Mouse (Mus musculus): ENCODE measurements around the gene Sept8. TPM values are rescaled to one million over a fixed set of nuclear protein-coding genes. Genes with fewer than 3 reads are reported as not detected.
A peak's percentile ranks its signal among the peaks of the same experiment; 100 is the strongest.

Sept8 gene
- 21.6 and 23.7 TPM in 2 replicates for polyA plus RNA-seq (2014; fragmentation: Nextera tagmentation; extraction: Ambion mirVana)

GRCm38 (mm10) chr11:53519207-53520121, at the start of gene Sept8:
TSS of gene Sept8 (plus strand) at chr11:53519257.
- ATAC-seq (ENCODE audit: low FRiP score) (peak; percentile 87), DNase-seq (ENCODE audit: low spot score) (peak; percentile 52)
- peak within 1 kb of the TSS; percentile 91 for H3K9ac ChIP-seq
- peak within 1 kb of the TSS; percentile 78 for H3K4me3 ChIP-seq (replicated peaks; ENCODE audit: low read length)
- peaks cover 11% of the 10 kb centered on the region for H3K4me1 ChIP-seq (replicated peaks; ENCODE audit: control insufficient read depth, insufficient read depth, low read length)
- no peaks in the 10 kb centered on the region for H3K9me3 ChIP-seq (ENCODE audit: control insufficient read depth, low read length)
- 4% methylated on average over 74 of the region's 79 CpGs for WGBS
- H3K27ac ChIP-seq: peak within 1 kb of the TSS; percentile 48
- H3K27me3 ChIP-seq (ENCODE audit: control insufficient read depth, insufficient read depth, low read length): peaks cover 14% of the 10 kb centered on the region
- H3K36me3 ChIP-seq (replicated peaks; ENCODE audit: control insufficient read depth, insufficient read depth): no peaks in the 10 kb centered on the region
- peak within 1 kb of the TSS; percentile 57 for H3K4me2 ChIP-seq (replicated peaks)

- no peak for DNase-seq (ENCODE audit: low spot score)
- Histone ChIP-seq H3K27me3 (ENCODE audit: control insufficient read depth, insufficient read depth, low read length) (peaks cover 51% of the 10 kb centered on the region), H3K27ac (no peak overlapping the region), H3K9ac (no peak overlapping the region), H3K4me2 (replicated peaks) (peak overlapping the region; percentile 51), H3K4me3 (replicated peaks; ENCODE audit: low read length) (no peak overlapping the region), H3K4me1 (replicated peaks; ENCODE audit: control insufficient read depth, insufficient read depth, low read length) (peaks cover 8% of the 10 kb centered on the region; the same call in 1 of the 2 replicates), H3K36me3 (replicated peaks; ENCODE audit: control insufficient read depth, insufficient read depth) (no peaks in the 10 kb centered on the region), H3K9me3 (ENCODE audit: control insufficient read depth, low read length) (no peaks in the 10 kb centered on the region)
- 27% methylated on average over 16 of the region's 16 CpGs for WGBS
- ATAC-seq (ENCODE audit: low FRiP score): no peak
Observed at GRCm38 (mm10) chr11:53469294-53469967, 49.6 kb upstream of the Sept8 start.

- H3K36me3 ChIP-seq (replicated peaks; ENCODE audit: control insufficient read depth, insufficient read depth): no peaks in the 10 kb centered on the region
- no peaks in the 10 kb centered on the region for H3K9me3 ChIP-seq (ENCODE audit: control insufficient read depth, low read length)
- H3K4me3 ChIP-seq (replicated peaks; ENCODE audit: low read length): 0 out of 2 replicates have a peak within 1 kb of the TSS, but pooled peaks have one; percentile 6
- DNase-seq (ENCODE audit: low spot score): peak; percentile 92
- H3K4me2 ChIP-seq (replicated peaks): peak within 1 kb of the TSS; percentile 51
- peaks cover 44% of the 10 kb centered on the region for H3K27me3 ChIP-seq (ENCODE audit: control insufficient read depth, insufficient read depth, low read length)
- peaks cover 8% of the 10 kb centered on the region; the same call in 1 of the 2 replicates for H3K4me1 ChIP-seq (replicated peaks; ENCODE audit: control insufficient read depth, insufficient read depth, low read length)
- peak within 1 kb of the TSS; percentile 62; the same call in 1 of the 2 replicates for H3K27ac ChIP-seq
- peak; percentile 85 for ATAC-seq (ENCODE audit: low FRiP score)
- WGBS: 2% methylated on average over 29 of the region's 29 CpGs
- H3K9ac ChIP-seq: peak within 1 kb of the TSS; percentile 43; the same call in 1 of the 2 replicates
Observed at GRCm38 (mm10) chr11:53469968-53470695, 48.9 kb upstream of the Sept8 start, which contains the start of gene Gm9837. TSS of gene Gm9837 (minus strand) at chr11:53470479.

GRCm38 (mm10) chr11:53472709-53473108, 46.3 kb upstream of the Sept8 start:
- DNase-seq (ENCODE audit: low spot score) (no peak), ATAC-seq (ENCODE audit: low FRiP score) (no peak)
- no peak overlapping the region for H3K4me3 ChIP-seq (replicated peaks; ENCODE audit: low read length)
- H3K27ac ChIP-seq: no peak overlapping the region
- H3K9me3 ChIP-seq (ENCODE audit: control insufficient read depth, low read length): no peaks in the 10 kb centered on the region
- no peak overlapping the region for H3K9ac ChIP-seq
- H3K4me1 ChIP-seq (replicated peaks; ENCODE audit: control insufficient read depth, insufficient read depth, low read length): peaks cover 19% of the 10 kb centered on the region
- H3K27me3 ChIP-seq (ENCODE audit: control insufficient read depth, insufficient read depth, low read length): peaks cover 31% of the 10 kb centered on the region
- H3K4me2 ChIP-seq (replicated peaks): no peak overlapping the region
- WGBS: 80% methylated on average over 3 of the region's 3 CpGs
- H3K36me3 ChIP-seq (replicated peaks; ENCODE audit: control insufficient read depth, insufficient read depth): no peaks in the 10 kb centered on the region

GRCm38 (mm10) chr11:53475620-53476019, 43.4 kb upstream of the Sept8 start:
- Histone ChIP-seq H3K27ac (peak overlapping the region; percentile 62), H3K9me3 (ENCODE audit: control insufficient read depth, low read length) (no peaks in the 10 kb centered on the region), H3K4me3 (replicated peaks; ENCODE audit: low read length) (0 out of 2 replicates have a peak overlapping the region, but pooled peaks have one; percentile 2), H3K27me3 (ENCODE audit: control insufficient read depth, insufficient read depth, low read length) (peaks cover 56% of the 10 kb centered on the region), H3K36me3 (replicated peaks; ENCODE audit: control insufficient read depth, insufficient read depth) (no peaks in the 10 kb centered on the region), H3K4me1 (replicated peaks; ENCODE audit: control insufficient read depth, insufficient read depth, low read length) (peaks cover 32% of the 10 kb centered on the region), H3K9ac (peak overlapping the region; percentile 45), H3K4me2 (replicated peaks) (peak overlapping the region; percentile 37)
- 11% methylated on average over 8 of the region's 8 CpGs for WGBS
- DNase-seq (ENCODE audit: low spot score) (no peak), ATAC-seq (ENCODE audit: low FRiP score) (no peak)

GRCm38 (mm10) chr11:53477833-53478232, 41.2 kb upstream of the Sept8 start:
- Histone ChIP-seq H3K4me1 (replicated peaks; ENCODE audit: control insufficient read depth, insufficient read depth, low read length) (peaks cover 30% of the 10 kb centered on the region), H3K4me3 (replicated peaks; ENCODE audit: low read length) (no peak overlapping the region), H3K36me3 (replicated peaks; ENCODE audit: control insufficient read depth, insufficient read depth) (no peaks in the 10 kb centered on the region), H3K9ac (no peak overlapping the region), H3K9me3 (ENCODE audit: control insufficient read depth, low read length) (no peaks in the 10 kb centered on the region), H3K27ac (no peak overlapping the region), H3K27me3 (ENCODE audit: control insufficient read depth, insufficient read depth, low read length) (peaks cover 68% of the 10 kb centered on the region), H3K4me2 (replicated peaks) (no peak overlapping the region)
- no peak for ATAC-seq (ENCODE audit: low FRiP score)
- DNase-seq (ENCODE audit: low spot score): no peak
- WGBS: 44% methylated on average over 7 of the region's 7 CpGs

GRCm38 (mm10) chr11:53478383-53479170, 40.5 kb upstream of the Sept8 start:
- peaks cover 72% of the 10 kb centered on the region for H3K27me3 ChIP-seq (ENCODE audit: control insufficient read depth, insufficient read depth, low read length)
- DNase-seq (ENCODE audit: low spot score): no peak
- peak; percentile 35; the same call in 1 of the 2 replicates for ATAC-seq (ENCODE audit: low FRiP score)
- H3K4me3 ChIP-seq (replicated peaks; ENCODE audit: low read length): peak overlapping the region; percentile 41
- H3K27ac ChIP-seq: no peak overlapping the region
- peaks cover 30% of the 10 kb centered on the region for H3K4me1 ChIP-seq (replicated peaks; ENCODE audit: control insufficient read depth, insufficient read depth, low read length)
- H3K9ac ChIP-seq: peak overlapping the region; percentile 57
- no peaks in the 10 kb centered on the region for H3K9me3 ChIP-seq (ENCODE audit: control insufficient read depth, low read length)
- WGBS: 5% methylated on average over 79 of the region's 79 CpGs
- peak overlapping the region; percentile 65 for H3K4me2 ChIP-seq (replicated peaks)
- H3K36me3 ChIP-seq (replicated peaks; ENCODE audit: control insufficient read depth, insufficient read depth): no peaks in the 10 kb centered on the region

GRCm38 (mm10) chr11:53479171-53479782, 39.8 kb upstream of the Sept8 start:
- Histone ChIP-seq H3K9ac (peak overlapping the region; percentile 57), H3K36me3 (replicated peaks; ENCODE audit: control insufficient read depth, insufficient read depth) (no peaks in the 10 kb centered on the region), H3K4me1 (replicated peaks; ENCODE audit: control insufficient read depth, insufficient read depth, low read length) (peaks cover 30% of the 10 kb centered on the region), H3K27ac (no peak overlapping the region), H3K27me3 (ENCODE audit: control insufficient read depth, insufficient read depth, low read length) (peaks cover 67% of the 10 kb centered on the region), H3K4me2 (replicated peaks) (peak overlapping the region; percentile 65), H3K4me3 (replicated peaks; ENCODE audit: low read length) (peak overlapping the region; percentile 41), H3K9me3 (ENCODE audit: control insufficient read depth, low read length) (no peaks in the 10 kb centered on the region)
- WGBS: 1% methylated on average over 56 of the region's 62 CpGs
- DNase-seq (ENCODE audit: low spot score) (no peak), ATAC-seq (ENCODE audit: low FRiP score) (0 out of 2 replicates have a peak, but pooled peaks have one; percentile 5)
